In genomic region chr12:30596818-30597407, GRCm38 (mm10) we compare ENCODE assay signal across 9 mouse cellular contexts. TPM values are rescaled to one million over a fixed set of nuclear protein-coding genes. Genes with fewer than 3 reads are reported as not detected.
DNase-seq lines count a peak whose midpoint lies in the region; ATAC-seq and TF ChIP-seq lines count a peak whose summit lies in the region.
"Had no signal": no experiment of that assay in that cellular context is flagged by ENCODE, and none has a peak within 500 bp of the region (broad histone marks: within the 10 kb centered on the region; RNA-seq: fewer than 3 reads in every experiment).

No protein-coding gene starts in this region.

- intact Hi-C loops in left cerebral cortex, postnatal 36 days (cut with DNase I) = loop anchor here (1.0 to 10.0 kb wide), 3 partner anchors 98 to 408 kb away; no protein-coding TSS in a partner anchor

- TF ChIP-seq POLR2A in bone marrow macrophage, adult 2 months (IDR thresholded peaks at IDR 0.05; ENCODE audit: borderline replicate concordance, low read depth, low read length) = no peak

- WGBS in hindbrain, postnatal 0 days = 38% methylated on average over 8 of the region's 8 CpGs

- peak; percentile 84 for ATAC-seq in hindbrain, postnatal 0 days

- no peak overlapping the region for H3K9ac ChIP-seq in hindbrain, postnatal 0 days (replicated peaks; ENCODE audit: low read length)

- no peak overlapping the region for H3K27ac ChIP-seq in bone marrow macrophage, adult 2 months (ENCODE audit: insufficient read depth, low read depth, low read length)
- H3K27ac ChIP-seq in hindbrain, postnatal 0 days = no peak overlapping the region

- H3K4me3 ChIP-seq in bone marrow macrophage, adult 2 months (ENCODE audit: insufficient read depth, low read length) = no peak overlapping the region
- no peak overlapping the region for H3K4me3 ChIP-seq in hindbrain, postnatal 0 days (ENCODE audit: low read length)
- H3K4me3 ChIP-seq: erythroblast, embryonic 14.5 days had no signal

- no peaks in the 10 kb centered on the region for H3K36me3 ChIP-seq in hindbrain, postnatal 0 days (ENCODE audit: insufficient read depth, low read length)

- peak; percentile 24 for DNase-seq in ovary, postnatal 36 days (ENCODE audit: low spot score)
- DNase-seq in ovary, adult 18-20 months (ENCODE audit: low spot score) = no peak
- DNase-seq in fibroblast of lung, adult 2 months (ENCODE audit: low read depth) = peak; percentile 18
- DNase-seq in hindbrain, postnatal 0 days (ENCODE audit: low spot score) = peak; percentile 83
- peak; percentile 26 to 61 for DNase-seq in left cerebral cortex, postnatal 36 days (ENCODE audit: low spot score in 2 of 2)
- peak; percentile 61 for DNase-seq in naive thymus-derived CD4-positive, alpha-beta T cell, adult 2 months (ENCODE audit: low read depth)
- peak; percentile 18 to 29 for DNase-seq in thymus, postnatal 36 days

- no peaks in the 10 kb centered on the region for H3K27me3 ChIP-seq in hindbrain, postnatal 0 days (ENCODE audit: insufficient read depth, low read length)

- peak; percentile 99 for TF ChIP-seq CTCF in bone marrow macrophage, adult 2 months (IDR thresholded peaks at IDR 0.05; ENCODE audit: low read depth, low read length)
- peak; percentile 97 for TF ChIP-seq CTCF in hindbrain, postnatal 0 days (IDR thresholded peaks at IDR 0.05; ENCODE audit: low read depth)

- H3K4me2 ChIP-seq in hindbrain, postnatal 0 days (ENCODE audit: low read depth, low read length) = no peak overlapping the region

- peaks cover 26% of the 10 kb centered on the region for H3K4me1 ChIP-seq in bone marrow macrophage, adult 2 months (ENCODE audit: control insufficient read depth, insufficient read depth, low read length)
- no peaks in the 10 kb centered on the region for H3K4me1 ChIP-seq in hindbrain, postnatal 0 days (ENCODE audit: insufficient read depth, low read length)

- H3K9me3 ChIP-seq in hindbrain, postnatal 0 days (ENCODE audit: low read length) = no peaks in the 10 kb centered on the region

RNA-seq across cellular contexts. Expression of gene Tmem18, which starts 12.7 kb away (rescaled TPM):
- polyA plus RNA-seq in bone marrow macrophage, adult 2 months (2012; ENCODE audit: insufficient read depth, insufficient read length, missing spikeins) = 15.9 and 16.6 TPM in 2 replicates
- total RNA-seq in hindbrain, postnatal 0 days (2014; rRNA removed) = 40.7 and 44.5 TPM in 2 replicates
- polyA plus RNA-seq in hindbrain, postnatal 0 days (2015; fragmentation: Nextera tagmentation; extraction: Ambion mirVana) = 40.2 and 40.4 TPM in 2 replicates
- total RNA-seq in left cerebral cortex, postnatal 36 days (2021) = 10 to 100 TPM; 34.6 to 37.5 TPM
